Mouse (Mus musculus): ENCODE results near the gene Olfr129. TPM values are rescaled to one million over a fixed set of nuclear protein-coding genes. Genes with fewer than 3 reads are reported as not detected.

The Olfr129 gene
- polyA plus RNA-seq (2012; rRNA removed) = not detected in 2 replicates

GRCm38 (mm10) chr17:38059979-38060378 lies at the start of gene Olfr129:
TSS of gene Olfr129 (minus strand) at chr17:38060079.

GRCm38 (mm10) chr17:38088593-38088992 lies 28.7 kb upstream of the Olfr129 start, which contains the start of gene Olfr131:
TSS of gene Olfr131 (minus strand) at chr17:38088693.

GRCm38 (mm10) chr17:38063621-38064020 lies 3.7 kb upstream of the Olfr129 start, which contains the start of gene Olfr130:
TSS of gene Olfr130 (plus strand) at chr17:38063921.

Other genes starting within 250 kb of the Olfr129 start
- gene Olfr125, start 227.1 kb downstream of the Olfr129 start, polyA plus RNA-seq (2012; rRNA removed) = not detected in 2 replicates
- not detected in 2 replicates for gene Olfr126, start 212.6 kb downstream of the Olfr129 start, polyA plus RNA-seq (2012; rRNA removed)
- not detected in 2 replicates for gene Olfr127, start 159.6 kb downstream of the Olfr129 start, polyA plus RNA-seq (2012; rRNA removed)
- not detected in 2 replicates for gene Olfr128, start 139.5 kb downstream of the Olfr129 start, polyA plus RNA-seq (2012; rRNA removed)
- gene Olfr761, start 107.0 kb downstream of the Olfr129 start, polyA plus RNA-seq (2012; rRNA removed) = not detected in 2 replicates
- gene Olfr130, start 3.8 kb upstream of the Olfr129 start, polyA plus RNA-seq (2012; rRNA removed) = not detected in 2 replicates
- gene Olfr131, start 28.6 kb upstream of the Olfr129 start, polyA plus RNA-seq (2012; rRNA removed) = not detected in 2 replicates
- gene Olfr132, start 74.4 kb upstream of the Olfr129 start, polyA plus RNA-seq (2012; rRNA removed) = not detected in 2 replicates
- not detected in 2 replicates for gene Olfr133, start 85.2 kb upstream of the Olfr129 start, polyA plus RNA-seq (2012; rRNA removed)
- not detected in 2 replicates for gene Olfr134, start 111.3 kb upstream of the Olfr129 start, polyA plus RNA-seq (2012; rRNA removed)
- gene Olfr135, start 144.3 kb upstream of the Olfr129 start, polyA plus RNA-seq (2012; rRNA removed) = not detected in 2 replicates
- not detected in 2 replicates for gene Olfr138, start 201.0 kb upstream of the Olfr129 start, polyA plus RNA-seq (2012; rRNA removed)
- not detected in 2 replicates for gene Olfr137, start 247.5 kb upstream of the Olfr129 start, polyA plus RNA-seq (2012; rRNA removed)